Mouse (Mus musculus) gonadal fat pad, adult 2 months (tissue): ENCODE results near the gene Crisp4. TPM values are rescaled to one million over a fixed set of nuclear protein-coding genes. Genes with fewer than 3 reads are reported as not detected.

ENCODE experiments used
- DNase-seq: peaks from one replicate; pipeline ENCODE4 v3.0.0-alpha.2; 2012; ENCODE audit warnings: low read depth
- polyA plus RNA-seq: library from polyadenylated mRNA; depleted of rRNA; stranded (reverse); fragments of >200 nt; gene quantifications from 2 replicates; pipeline ENCODE4 v1.2.3, GENCODE M21; 2012; rRNA removed

Crisp4 gene
- polyA plus RNA-seq: 113 and 137 TPM in 2 replicates

DNA sequence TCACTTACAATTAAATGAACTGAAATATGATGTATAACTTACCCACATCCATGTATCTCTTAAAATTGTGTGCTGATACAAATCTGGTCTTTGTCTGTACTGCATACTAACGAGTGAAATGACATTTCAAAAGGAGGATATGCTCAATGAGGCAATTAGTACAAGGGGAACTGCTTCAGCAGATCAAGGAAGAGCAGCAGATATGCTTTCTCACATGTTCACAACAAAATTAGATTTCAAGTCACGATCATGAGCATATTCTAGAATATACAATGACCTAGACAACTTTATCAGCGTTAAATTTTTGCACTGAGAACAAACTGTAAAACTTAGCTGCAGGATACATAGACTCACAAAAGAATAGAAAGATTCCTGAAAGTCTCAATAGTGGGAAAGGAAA lies at the start of gene Crisp4:
Crisp4 (minus strand) TSS at position 101 of the 400 bp plus-strand sequence.
- no peak for DNase-seq

DNA sequence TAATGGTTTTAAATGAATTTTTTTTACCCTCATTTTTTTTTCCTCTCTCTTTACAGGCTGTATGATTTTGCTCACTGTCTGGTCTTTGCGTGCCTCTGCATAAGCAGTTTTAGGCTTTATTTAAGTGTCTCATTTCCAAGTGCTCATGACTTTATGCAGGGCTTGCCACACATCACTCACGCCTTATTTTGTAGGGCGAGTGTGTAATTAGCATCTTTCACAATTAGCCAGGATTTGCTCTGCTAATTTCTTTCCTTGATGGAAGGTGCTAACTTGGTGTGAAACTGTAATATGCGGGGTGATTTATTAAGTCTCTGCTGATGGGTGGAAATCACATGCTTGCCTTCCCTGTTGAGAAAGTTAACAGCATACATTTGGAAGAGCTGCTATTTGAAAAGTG lies 46.0 kb upstream of the Crisp4 start:
- no peak for DNase-seq

DNA sequence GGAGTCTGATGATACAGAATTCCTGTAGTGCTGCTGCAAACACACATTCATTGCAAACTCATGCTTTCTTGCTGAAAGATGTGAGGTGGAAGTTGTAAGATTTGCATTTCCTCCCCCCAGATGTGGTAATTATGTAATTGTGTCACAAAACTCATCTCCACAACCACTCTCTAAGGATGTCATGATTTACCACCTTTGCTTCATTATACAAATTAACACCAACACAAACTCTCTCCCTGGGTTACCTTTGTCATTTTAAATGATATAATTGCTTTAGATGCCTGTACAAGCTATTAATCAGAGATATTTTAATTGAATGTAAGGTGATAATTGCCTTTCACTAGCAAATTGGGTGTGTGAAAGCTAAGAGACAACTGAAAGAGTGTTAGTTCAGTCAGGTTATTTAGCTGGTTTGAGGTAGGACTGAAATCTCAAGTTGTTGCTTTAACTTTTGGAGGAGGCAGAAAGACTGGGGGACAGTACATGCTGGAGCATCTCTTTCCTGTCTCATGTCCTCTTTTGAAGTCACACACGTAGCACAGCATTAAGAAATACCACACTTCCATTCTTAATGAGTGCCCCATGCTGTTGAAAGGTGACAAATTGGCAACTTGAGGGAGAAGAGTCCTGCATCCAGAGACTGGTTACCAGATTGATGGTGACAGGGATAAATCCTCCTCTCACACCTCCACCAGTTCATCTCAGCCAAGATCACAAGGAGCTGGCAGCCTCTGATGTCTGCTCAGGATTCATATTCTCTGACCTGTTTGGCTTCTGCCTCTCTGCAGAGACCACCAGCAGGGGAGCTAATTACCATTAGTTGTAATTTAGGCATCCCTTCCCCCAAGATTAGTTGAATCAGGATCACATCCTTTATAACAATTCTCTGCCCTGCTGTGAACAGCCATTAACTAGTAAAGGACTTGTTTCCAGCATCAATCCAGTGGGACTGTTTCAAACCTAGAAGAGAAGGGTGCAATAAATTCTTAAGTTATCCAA lies 45.3 kb upstream of the Crisp4 start:
- no peak for DNase-seq

DNA sequence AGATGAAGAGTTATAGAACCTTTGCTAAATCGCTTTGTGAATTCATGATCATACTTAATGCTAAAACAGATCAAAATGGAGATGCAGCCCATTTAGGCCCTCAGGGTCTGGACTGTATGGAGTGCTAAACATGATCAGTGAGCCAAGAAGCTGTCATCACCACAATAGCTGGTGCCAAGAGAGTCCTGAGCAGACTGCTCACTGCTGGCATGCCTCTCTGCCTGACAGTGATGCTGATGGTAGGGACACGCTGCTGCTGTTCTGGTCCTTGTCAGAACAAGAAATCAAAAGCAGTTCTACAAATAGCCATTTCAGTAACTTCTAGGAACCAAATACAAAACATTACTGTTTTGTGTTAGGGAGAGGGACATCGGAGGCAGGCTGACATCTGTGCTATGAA lies 35.5 kb upstream of the Crisp4 start:
- no peak for DNase-seq

DNA sequence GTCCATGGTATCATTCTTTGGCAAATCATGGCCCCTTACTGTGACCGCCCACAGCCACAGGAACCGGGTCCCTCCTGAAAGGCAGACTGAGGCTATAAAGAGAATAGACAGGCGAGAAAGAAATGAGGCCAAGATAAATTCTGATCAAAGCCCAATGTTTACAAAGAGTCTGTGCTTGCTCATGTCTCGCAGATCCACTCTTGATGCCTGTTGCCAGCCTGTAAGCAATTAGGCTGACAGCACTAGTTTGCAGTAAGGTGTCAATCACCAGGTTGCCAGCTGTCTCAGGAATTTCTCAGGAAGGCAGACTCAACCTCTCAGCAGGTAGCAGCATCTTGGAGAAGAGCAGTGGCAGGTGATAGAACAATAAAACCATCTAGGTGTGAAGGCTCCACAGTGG lies 24.9 kb upstream of the Crisp4 start:
- DNase-seq: no peak

DNA sequence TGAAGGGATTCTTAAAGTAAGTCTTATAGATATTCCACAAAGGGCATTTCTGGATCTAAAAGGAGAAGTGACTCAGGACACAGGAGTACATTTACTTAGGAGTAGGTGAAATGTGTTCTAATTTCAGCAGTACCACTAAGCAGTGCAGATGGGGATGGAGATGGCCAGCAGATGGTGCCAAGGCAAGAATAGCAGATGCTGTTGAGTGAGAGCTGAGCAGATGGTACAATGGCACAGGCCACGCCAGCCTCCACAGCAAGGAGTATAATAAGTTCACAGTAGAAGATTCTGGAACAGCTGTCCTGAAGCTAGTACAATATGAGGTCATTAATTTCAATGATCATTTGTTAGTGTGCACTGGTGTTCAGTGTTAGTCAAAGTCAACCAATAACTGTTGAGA lies 22.6 kb upstream of the Crisp4 start:
- no peak for DNase-seq

DNA sequence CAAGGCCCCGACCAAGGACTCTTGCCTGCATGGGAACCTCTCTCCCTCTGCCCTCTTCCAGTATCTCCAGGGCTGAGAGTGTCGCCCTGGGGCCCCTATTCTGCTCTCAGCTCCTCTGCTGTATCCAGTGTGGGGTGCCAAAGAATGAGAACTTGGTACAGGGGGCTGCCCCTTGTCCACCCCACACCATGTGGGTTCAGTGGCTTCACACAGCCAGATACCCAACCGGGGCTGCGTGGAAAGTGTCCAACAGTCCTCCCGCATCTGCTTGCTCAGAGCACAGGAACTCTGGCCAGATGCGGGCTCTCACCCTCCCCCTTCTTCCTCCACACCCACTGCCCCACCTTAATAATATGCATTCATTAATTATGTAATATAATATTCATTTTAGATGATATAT lies 13.4 kb upstream of the Crisp4 start:
- DNase-seq: no peak

DNA sequence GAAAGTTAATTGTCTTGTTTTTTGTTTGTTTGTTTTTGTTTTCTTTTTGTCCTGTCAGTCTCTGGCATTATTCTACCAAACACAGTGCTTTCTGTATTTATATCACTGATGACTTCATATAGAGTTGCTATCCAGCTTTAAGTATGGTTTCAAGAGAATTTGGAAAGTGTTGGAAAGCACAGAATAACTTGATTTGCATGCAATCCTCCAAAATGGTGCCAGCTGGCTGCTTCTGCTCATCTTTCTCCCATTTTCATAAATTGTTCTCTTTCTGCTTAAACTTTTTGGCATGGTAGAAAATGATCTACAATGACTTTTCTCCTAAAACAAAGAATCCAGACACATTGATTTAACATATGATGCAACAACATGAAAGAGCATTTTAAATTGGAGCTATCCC lies 2.5 kb upstream of the Crisp4 start:
- no peak for DNase-seq

DNA sequence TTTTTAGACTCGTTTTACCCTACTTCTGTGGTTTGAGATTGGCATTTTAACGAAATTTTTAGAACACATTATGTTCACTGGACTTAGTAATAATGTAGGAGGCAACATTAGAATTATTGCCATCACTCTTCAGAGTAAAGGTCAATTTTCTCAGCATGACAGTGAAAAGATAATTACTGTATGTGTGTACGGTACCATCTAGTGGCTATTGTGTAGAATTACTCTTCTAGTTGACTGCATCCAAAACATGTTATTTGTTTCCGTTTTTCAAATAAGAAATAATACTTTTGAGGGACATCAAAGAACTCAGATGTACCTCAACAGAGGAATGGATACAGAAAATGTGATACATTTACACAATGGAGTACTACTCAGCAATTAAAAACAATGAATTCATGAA lies 14.0 kb downstream of the Crisp4 start:
- DNase-seq: no peak

DNA sequence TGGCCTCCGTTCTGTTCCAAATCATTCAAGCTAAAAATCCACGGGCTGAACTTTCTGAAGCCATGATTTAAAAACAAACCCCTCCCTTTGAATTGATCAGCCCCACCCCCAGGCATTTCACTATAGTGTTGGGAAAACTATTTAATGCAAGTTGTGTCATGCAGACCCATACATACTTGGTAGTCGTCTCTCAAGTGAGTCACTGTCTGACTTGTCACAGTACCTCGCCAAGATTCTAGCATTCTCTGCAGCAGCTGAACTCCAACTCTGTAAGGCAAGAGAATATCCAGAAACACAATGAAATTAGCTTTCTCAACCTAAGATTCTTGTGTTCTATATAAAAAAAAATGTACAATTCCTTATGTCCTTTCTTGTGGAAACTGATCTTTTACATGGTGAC lies 15.7 kb downstream of the Crisp4 start:
- DNase-seq: no peak

DNA sequence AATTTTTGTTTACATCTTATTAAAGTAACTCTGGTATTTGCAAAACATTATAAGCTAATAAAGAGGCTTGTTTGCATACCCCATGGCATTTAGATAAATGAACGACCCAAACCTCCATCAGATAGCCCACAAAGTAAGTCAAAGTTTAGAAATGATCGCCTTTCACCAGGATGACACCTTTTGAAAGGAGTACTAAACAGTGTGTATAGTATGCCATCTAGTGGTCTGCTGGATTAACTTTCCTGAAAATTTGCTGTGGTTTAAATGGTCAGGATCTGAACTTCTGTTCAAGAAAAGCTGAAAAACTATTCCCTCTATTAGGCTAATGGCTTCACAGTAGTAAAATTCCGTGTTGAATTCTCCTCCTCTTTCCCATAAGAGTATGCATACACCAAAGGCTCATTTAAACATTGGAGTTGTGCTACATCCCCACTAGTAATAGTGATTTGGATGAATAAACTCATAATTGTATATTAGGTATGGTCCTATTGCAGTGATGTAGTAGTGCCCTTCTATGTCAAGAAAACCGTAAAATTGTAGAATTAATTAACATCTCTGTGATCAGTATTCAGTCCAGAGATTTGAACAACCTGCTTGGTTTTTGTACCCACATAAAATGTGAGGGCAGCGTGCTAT lies 38.9 kb downstream of the Crisp4 start:
- no peak for DNase-seq

DNA sequence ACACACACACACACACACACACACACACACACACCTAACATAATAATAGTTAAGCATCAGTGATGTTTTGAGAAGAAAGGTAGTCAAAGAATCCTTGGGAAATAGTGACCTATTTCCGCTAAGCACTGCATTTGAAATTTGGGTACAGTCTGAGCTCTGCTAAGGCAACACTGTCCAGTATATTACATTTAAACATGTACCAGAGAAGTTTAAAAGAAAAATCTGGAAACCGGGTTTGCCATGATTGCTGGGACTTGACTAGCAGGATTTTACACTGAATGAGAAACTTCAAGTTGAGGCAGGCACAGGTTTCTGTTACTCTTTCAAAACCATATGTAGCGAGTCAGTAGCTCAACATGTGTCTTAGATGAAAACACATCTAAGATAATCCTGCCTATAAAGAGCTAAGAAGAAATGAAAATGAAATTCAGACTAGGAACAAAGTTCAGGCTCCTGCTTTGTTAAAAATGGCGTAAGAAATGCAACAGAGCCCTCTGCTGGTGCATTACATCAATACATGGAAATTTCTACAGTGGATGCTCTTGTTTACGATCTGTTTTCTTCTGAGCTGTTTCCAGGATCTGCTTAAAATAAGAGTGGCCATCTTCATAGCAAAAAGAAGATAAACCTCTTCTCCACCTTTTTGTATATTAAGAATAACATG lies 39.7 kb downstream of the Crisp4 start:
- DNase-seq: no peak

DNA sequence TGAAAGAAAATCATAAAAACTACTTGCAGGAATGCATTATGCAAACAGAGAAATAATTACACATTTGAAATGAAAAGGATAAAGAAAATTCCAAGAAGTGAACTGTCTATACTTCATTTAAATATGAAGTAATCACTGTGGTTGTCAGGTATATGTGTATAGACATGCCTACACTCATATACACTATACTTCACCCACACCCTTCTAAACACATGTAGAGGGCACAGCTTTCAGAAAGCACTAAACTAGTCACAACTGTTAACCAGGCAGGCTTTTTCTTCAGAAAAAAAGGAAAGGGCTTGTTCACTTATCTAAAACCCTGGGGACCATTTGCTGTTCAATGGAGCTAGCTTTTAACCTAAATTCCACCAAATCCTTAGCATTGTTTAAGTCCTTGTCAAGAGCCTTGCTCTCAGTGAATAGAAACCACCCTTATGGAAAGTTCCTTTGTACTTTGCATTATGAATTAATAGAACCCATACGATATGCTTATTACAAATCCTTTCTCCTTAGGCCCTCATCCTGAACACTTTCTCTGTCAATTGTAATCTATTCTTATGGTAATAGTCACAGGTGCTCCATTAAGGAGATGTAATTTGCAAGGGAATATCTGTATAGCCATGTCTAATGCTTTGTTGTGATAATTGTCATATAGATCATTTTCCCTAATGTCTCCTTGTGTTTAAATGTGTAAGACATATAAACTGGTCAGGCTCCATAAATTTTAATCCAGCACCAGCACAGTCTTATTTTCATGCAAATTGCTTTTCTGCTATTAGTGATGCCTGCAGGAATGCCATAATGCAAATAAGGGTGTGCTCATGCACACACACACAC lies 40.5 kb downstream of the Crisp4 start:
- no peak for DNase-seq

Other genes with a start within 250 kb of the Crisp4 start
- 2,224 and 3,254 TPM in 2 replicates for gene Defb18, start 91.5 kb upstream of the Crisp4 start, polyA plus RNA-seq
- gene Defb41, start 119.2 kb upstream of the Crisp4 start, polyA plus RNA-seq: 91.1 and 1,318 TPM in 2 replicates